Mouse (Mus musculus) forebrain, embryonic 14.5 days (tissue): Measurements from ENCODE around the gene Coq10b. TPM values are rescaled to one million over a fixed set of nuclear protein-coding genes. Genes with fewer than 3 reads are reported as not detected.

Source experiments
- ATAC-seq: fragments of 200-750 bp; cut with Nextera tagmentation; 2 replicates; pipeline ENCODE4 v1.8.0; 2017; ENCODE audit warnings: mild to moderate bottlenecking, moderate library complexity
- DNase-seq: peaks from one replicate; pipeline ENCODE4 v3.0.0-alpha.2; 2015; ENCODE audit warnings: low spot score
- H3K27ac ChIP-seq: fragments of 300-500 bp; sonication (generic); 2 replicates; pipeline ENCODE4 v1.5.1; 2014; ENCODE audit warnings: low read depth, mild to moderate bottlenecking, control low read depth, low read length, moderate library complexity
- H3K27me3 ChIP-seq: fragments of 300-500 bp; sonication (generic); replicated peaks from 2 replicates; pipeline ENCODE4 v1.6.1; 2014; ENCODE audit warnings: low read length, control low read depth, mixed read lengths; ENCODE audit not compliant: control insufficient read depth, insufficient read depth
- H3K36me3 ChIP-seq: fragments of 300-500 bp; sonication (generic); 2 replicates; pipeline ENCODE4 v1.6.1; 2014; ENCODE audit warnings: low read length, control low read depth; ENCODE audit not compliant: control insufficient read depth, insufficient read depth
- H3K4me1 ChIP-seq: fragments of 300-500 bp; sonication (generic); 2 replicates; pipeline ENCODE4 v1.6.1; 2014; ENCODE audit warnings: antibody characterized with exemption, low read length, control low read depth; ENCODE audit not compliant: control insufficient read depth, insufficient read depth
- H3K4me2 ChIP-seq: fragments of 300-500 bp; sonication (generic); 2 replicates; pipeline ENCODE4 v1.6.1; 2014; ENCODE audit warnings: mild to moderate bottlenecking, control low read depth, low read length
- H3K4me3 ChIP-seq: fragments of 300-500 bp; sonication (generic); 2 replicates; pipeline ENCODE4 v1.5.1; 2014; ENCODE audit warnings: low read depth, low read length, control low read depth
- H3K9ac ChIP-seq: fragments of 300-500 bp; sonication (generic); 2 replicates; pipeline ENCODE4 v1.6.1; 2014; ENCODE audit warnings: mild to moderate bottlenecking, low read length, control low read depth, moderate library complexity
- H3K9me3 ChIP-seq: fragments of 300-500 bp; sonication (generic); replicated peaks from 2 replicates; pipeline ENCODE4 v1.6.1; 2016; ENCODE audit warnings: low read length, control low read depth, mixed read lengths; ENCODE audit not compliant: control insufficient read depth
- WGBS: fragments of 180-500 bp; shearing (Covaris S2); extraction: QIAGEN DNeasy Blood & Tissue Kit; methylation state at CpG from one replicate; pipeline ENCODE4 v1.1.7; 2014; 5-methylcytosine and 5-hydroxymethylcytosine counted together
- polyA plus RNA-seq: library from polyadenylated mRNA; unstranded; fragments of >200 nt; fragmentation: Nextera tagmentation; extraction: Ambion mirVana; gene quantifications from 2 replicates; pipeline ENCODE4 v1.2.1, GENCODE M21; 2014

Coq10b gene
- polyA plus RNA-seq, 1 experiment from 2014 or later = 39.5 TPM

GRCm38 (mm10) chr1:55087932-55088610 lies 35.5 kb downstream of the Coq10b start, which contains the start of the genes Hspe1 and Hspd1:
Gene Hspe1 (plus strand): TSS chr1:55088132.
Gene Hspd1 (minus strand): TSS chr1:55088243.
- peaks cover 28% of the 10 kb centered on the region for H3K4me1 ChIP-seq
- peak; percentile 98 for DNase-seq
- H3K27ac ChIP-seq = peak within 1 kb of the TSS; percentile 91
- peak; percentile 95 for ATAC-seq
- H3K9me3 ChIP-seq = no peaks in the 10 kb centered on the region
- peak within 1 kb of the TSS; percentile 95 for H3K9ac ChIP-seq
- no peaks in the 10 kb centered on the region for H3K27me3 ChIP-seq
- under 1% methylated on average over 68 of the region's 76 CpGs for WGBS
- peak within 1 kb of the TSS; percentile 94 for H3K4me3 ChIP-seq
- peaks cover 50% of the 10 kb centered on the region for H3K36me3 ChIP-seq
- H3K4me2 ChIP-seq = peak within 1 kb of the TSS; percentile 92

GRCm38 (mm10) chr1:55088611-55089497 lies 36.3 kb downstream of the Coq10b start:
- Histone ChIP-seq H3K27me3 (no peaks in the 10 kb centered on the region), H3K4me3 (peak overlapping the region; percentile 94), H3K4me2 (peak overlapping the region; percentile 92), H3K9ac (peak overlapping the region; percentile 95), H3K36me3 (peaks cover 49% of the 10 kb centered on the region), H3K4me1 (peaks cover 28% of the 10 kb centered on the region), H3K27ac (peak overlapping the region; percentile 91), H3K9me3 (no peaks in the 10 kb centered on the region)
- WGBS = 10% methylated on average over 16 of the region's 16 CpGs
- DNase-seq (no peak), ATAC-seq (no peak)

GRCm38 (mm10) chr1:55089498-55090064 lies 37.0 kb downstream of the Coq10b start:
- Histone ChIP-seq H3K27ac (no peak overlapping the region), H3K36me3 (peaks cover 43% of the 10 kb centered on the region), H3K4me2 (peak overlapping the region; percentile 92), H3K4me1 (peaks cover 28% of the 10 kb centered on the region), H3K9me3 (no peaks in the 10 kb centered on the region), H3K4me3 (peak overlapping the region; percentile 94; the same call in 1 of the 2 replicates), H3K27me3 (no peaks in the 10 kb centered on the region), H3K9ac (peak overlapping the region; percentile 95; the same call in 1 of the 2 replicates)
- no peak for DNase-seq
- WGBS = 89% methylated on average over 5 of the region's 5 CpGs
- ATAC-seq = no peak

- Histone ChIP-seq H3K9ac (no peak overlapping the region), H3K4me3 (no peak overlapping the region), H3K27ac (no peak overlapping the region), H3K4me1 (peaks cover 12% of the 10 kb centered on the region; the same call in 1 of the 2 replicates), H3K4me2 (no peak overlapping the region), H3K9me3 (no peaks in the 10 kb centered on the region), H3K36me3 (peaks cover 30% of the 10 kb centered on the region), H3K27me3 (no peaks in the 10 kb centered on the region)
- no peak for ATAC-seq
- DNase-seq = no peak
- WGBS = 91% methylated on average over 2 of the region's 2 CpGs
These were observed 39.5 kb downstream of the Coq10b start for GRCm38 (mm10) chr1:55092056-55092455.

- H3K36me3 ChIP-seq = peaks cover 30% of the 10 kb centered on the region
- H3K4me3 ChIP-seq = no peak overlapping the region
- no peaks in the 10 kb centered on the region for H3K9me3 ChIP-seq
- no peak overlapping the region for H3K4me2 ChIP-seq
- H3K4me1 ChIP-seq = peaks cover 12% of the 10 kb centered on the region; the same call in 1 of the 2 replicates
- H3K27ac ChIP-seq = no peak overlapping the region
- H3K27me3 ChIP-seq = no peaks in the 10 kb centered on the region
- ATAC-seq (no peak), DNase-seq (no peak)
- H3K9ac ChIP-seq = no peak overlapping the region
- 76% methylated on average over 1 of the region's 1 CpGs for WGBS
These were observed 39.9 kb downstream of the Coq10b start for GRCm38 (mm10) chr1:55092469-55092868.

- Histone ChIP-seq H3K4me3 (no peak overlapping the region), H3K9ac (no peak overlapping the region), H3K4me1 (no peaks in the 10 kb centered on the region), H3K9me3 (no peaks in the 10 kb centered on the region), H3K27ac (no peak overlapping the region), H3K27me3 (no peaks in the 10 kb centered on the region), H3K4me2 (no peak overlapping the region), H3K36me3 (no peaks in the 10 kb centered on the region)
- no peak for DNase-seq
- 88% methylated on average over 9 of the region's 9 CpGs for WGBS
- ATAC-seq = no peak
These were observed 54.5 kb downstream of the Coq10b start for GRCm38 (mm10) chr1:55106919-55107585.

- no peaks in the 10 kb centered on the region for H3K27me3 ChIP-seq
- no peak overlapping the region for H3K4me2 ChIP-seq
- no peak for ATAC-seq
- 88% methylated on average over 1 of the region's 1 CpGs for WGBS
- H3K4me1 ChIP-seq = no peaks in the 10 kb centered on the region
- H3K9me3 ChIP-seq = no peaks in the 10 kb centered on the region
- no peaks in the 10 kb centered on the region for H3K36me3 ChIP-seq
- no peak overlapping the region for H3K27ac ChIP-seq
- H3K9ac ChIP-seq = no peak overlapping the region
- DNase-seq = no peak
- no peak overlapping the region for H3K4me3 ChIP-seq
These were observed 55.1 kb downstream of the Coq10b start for GRCm38 (mm10) chr1:55107644-55108043.

- no peak for ATAC-seq
- Histone ChIP-seq H3K9ac (no peak overlapping the region), H3K4me1 (no peaks in the 10 kb centered on the region), H3K4me2 (no peak overlapping the region), H3K27me3 (no peaks in the 10 kb centered on the region), H3K36me3 (no peaks in the 10 kb centered on the region), H3K9me3 (no peaks in the 10 kb centered on the region), H3K4me3 (no peak overlapping the region), H3K27ac (no peak overlapping the region)
- WGBS = 22% methylated on average over 2 of the region's 2 CpGs
- DNase-seq = no peak
These were observed 55.9 kb downstream of the Coq10b start for GRCm38 (mm10) chr1:55108473-55108872.
